Mouse (Mus musculus) liver, adult 2 months (tissue): ENCODE data around the gene Gpalpp1. TPM values are rescaled to one million over a fixed set of nuclear protein-coding genes. Genes with fewer than 3 reads are reported as not detected.
A peak's percentile ranks its signal among the peaks of the same experiment; 100 is the strongest.

Experiments used
- DNase-seq: peaks from one replicate; pipeline ENCODE4 v3.0.0-alpha.2; 2011; ENCODE audit warnings: low read depth, low spot score; ENCODE audit errors: extremely low read depth
- H3K27ac ChIP-seq: fragments of 200-500 bp; replicated peaks from 2 replicates; pipeline ENCODE4 v1.5.1; 2012; ENCODE audit warnings: low read depth, mild to moderate bottlenecking, control low read depth, inconsistent platforms, low read length; ENCODE audit not compliant: insufficient read depth
- H3K27me3 ChIP-seq: fragments of 200-500 bp; 2 replicates; pipeline ENCODE4 v1.6.1; 2012; ENCODE audit warnings: mild to moderate bottlenecking, moderate library complexity, low read length, inconsistent platforms; ENCODE audit not compliant: control insufficient read depth, insufficient read depth
- H3K36me3 ChIP-seq: fragments of 200-500 bp; 2 replicates; pipeline ENCODE4 v1.6.1; 2012; ENCODE audit warnings: low read length, inconsistent platforms; ENCODE audit not compliant: control insufficient read depth, insufficient read depth
- H3K4me1 ChIP-seq: fragments of 200-500 bp; 2 replicates; pipeline ENCODE4 v1.6.1; 2011; ENCODE audit warnings: low read length; ENCODE audit not compliant: control insufficient read depth, insufficient read depth
- H3K4me3 ChIP-seq: fragments of 200-500 bp; 2 replicates; pipeline ENCODE4 v1.5.1; 2011; ENCODE audit warnings: low read depth, mild to moderate bottlenecking, control low read depth, low read length, moderate library complexity; ENCODE audit not compliant: insufficient read depth
- H3K79me2 ChIP-seq: fragments of 200-500 bp; 2 replicates; pipeline ENCODE4 v1.6.1; 2012; ENCODE audit warnings: inconsistent platforms, mild to moderate bottlenecking, low read length, moderate library complexity; ENCODE audit not compliant: control insufficient read depth, insufficient read depth
- H3K9ac ChIP-seq: fragments of 200-500 bp; 2 replicates; pipeline ENCODE4 v1.6.1; 2012; ENCODE audit warnings: low read depth, mild to moderate bottlenecking, control low read depth, inconsistent platforms, low read length
- CTCF ChIP-seq: fragments of 200-500 bp; IDR thresholded peaks from 2 replicates; pipeline ENCODE4 v1.5.1; 2011; ENCODE audit warnings: low read depth, low read length, control low read depth
- POLR2A ChIP-seq: fragments of 200-500 bp; IDR thresholded peaks from 2 replicates; pipeline ENCODE4 v1.6.1; 2011; ENCODE audit warnings: low read length, control low read depth; ENCODE audit not compliant: insufficient read depth; ENCODE audit errors: extremely low read depth
- WGBS: fragments of 180-500 bp; shearing (Covaris S2); methylation state at CpG from one replicate; pipeline ENCODE4 v1.1.7; 2018; 5-methylcytosine and 5-hydroxymethylcytosine counted together
- polyA plus RNA-seq: library from polyadenylated mRNA; depleted of rRNA; stranded (reverse); fragments of >200 nt; gene quantifications from 2 replicates; pipeline ENCODE4 v1.2.3, GENCODE M21; 2012
- total RNA-seq: library from RNA; depleted of rRNA; stranded (reverse); fragments of >200 nt; gene quantifications from 2 replicates; pipeline ENCODE4 v1.2.3, GENCODE M21; 2014

The Gpalpp1 gene
- total and polyA plus RNA-seq, 2 experiments: 2.0 to 8.6 TPM

DNA sequence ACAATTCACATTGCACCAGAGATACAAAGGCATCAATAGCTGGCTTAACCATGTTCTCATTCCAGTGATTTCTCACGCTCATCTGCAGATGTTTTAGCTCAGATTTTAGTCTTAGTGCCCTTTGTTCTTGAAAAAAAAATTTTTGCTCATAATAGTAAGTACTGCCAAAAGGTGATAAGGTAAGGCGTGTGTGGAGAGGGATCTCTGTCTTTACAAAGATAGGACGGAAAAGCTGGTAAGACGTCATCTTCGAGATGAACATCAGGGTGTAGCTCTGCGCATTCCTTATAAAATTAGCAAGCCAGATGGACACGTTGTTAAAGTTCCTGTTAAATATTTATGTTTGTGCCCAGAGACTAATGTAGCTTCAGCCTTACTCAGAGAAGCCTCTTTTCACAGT lies 35.3 kb upstream of the Gpalpp1 start:
- TF ChIP-seq CTCF (no peak), POLR2A (no peak)
- WGBS: 61% methylated on average over 7 of the region's 7 CpGs
- Histone ChIP-seq H3K27ac (no peak overlapping the region), H3K4me3 (no peak overlapping the region), H3K9ac (no peak overlapping the region), H3K27me3 (no peaks in the 10 kb centered on the region), H3K79me2 (no peaks in the 10 kb centered on the region), H3K36me3 (no peaks in the 10 kb centered on the region), H3K4me1 (peaks cover 9% of the 10 kb centered on the region)
- DNase-seq: no peak

GRCm38 (mm10) chr14:76145248-76145647 lies 34.7 kb upstream of the Gpalpp1 start:
- no peak overlapping the region for H3K4me3 ChIP-seq
- no peak for DNase-seq
- H3K27ac ChIP-seq: no peak overlapping the region
- 93% methylated on average over 1 of the region's 1 CpGs for WGBS
- peaks cover 8% of the 10 kb centered on the region for H3K4me1 ChIP-seq
- TF ChIP-seq POLR2A (no peak), CTCF (no peak)
- H3K27me3 ChIP-seq: no peaks in the 10 kb centered on the region
- H3K36me3 ChIP-seq: no peaks in the 10 kb centered on the region
- H3K9ac ChIP-seq: no peak overlapping the region
- no peaks in the 10 kb centered on the region for H3K79me2 ChIP-seq

DNA sequence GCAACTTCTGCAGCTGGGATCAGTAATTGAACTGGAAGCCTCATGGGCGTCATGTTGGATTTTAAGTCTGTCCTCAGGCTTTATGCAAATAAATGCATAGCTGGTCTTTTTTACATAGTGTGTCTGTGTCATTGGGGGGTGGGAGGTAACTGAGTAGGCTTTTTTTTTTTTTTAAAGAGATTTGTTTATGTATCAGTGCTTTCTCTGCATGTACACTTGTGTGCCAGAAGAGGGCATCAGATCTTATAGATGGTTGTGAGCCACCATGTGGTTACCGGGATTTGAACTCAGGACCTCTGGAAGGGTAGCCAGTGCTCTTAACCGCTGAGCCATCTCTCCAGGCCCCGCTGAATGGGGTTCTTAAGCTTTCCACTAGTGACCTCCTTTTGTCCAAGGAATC lies 24.4 kb upstream of the Gpalpp1 start:
- DNase-seq: no peak
- 95% methylated on average over 4 of the region's 4 CpGs for WGBS
- H3K4me3 ChIP-seq: no peak overlapping the region
- no peaks in the 10 kb centered on the region for H3K27me3 ChIP-seq
- H3K9ac ChIP-seq: no peak overlapping the region
- no peaks in the 10 kb centered on the region for H3K4me1 ChIP-seq
- no peaks in the 10 kb centered on the region for H3K79me2 ChIP-seq
- H3K27ac ChIP-seq: no peak overlapping the region
- peaks cover 45% of the 10 kb centered on the region for H3K36me3 ChIP-seq
- no peak for TF ChIP-seq POLR2A
- TF ChIP-seq CTCF: no peak

DNA sequence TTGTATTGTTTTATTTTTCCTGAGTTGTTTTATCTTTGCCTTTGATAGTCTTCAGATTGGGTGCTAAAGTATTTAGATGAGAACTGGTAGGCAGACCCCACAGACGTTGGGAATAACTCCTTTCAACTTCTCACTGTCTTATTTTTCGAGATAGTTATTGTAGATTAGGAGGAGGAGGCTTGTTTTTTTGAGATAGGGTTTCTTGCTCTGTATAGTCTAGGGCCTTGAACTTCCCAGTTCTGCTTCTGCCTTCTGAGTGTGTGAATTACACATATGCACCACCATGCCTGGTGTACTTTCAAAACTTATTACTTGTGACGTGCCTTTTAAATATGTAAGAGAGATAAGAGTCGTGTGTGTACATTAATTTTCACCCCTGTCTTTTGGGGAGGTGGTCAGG lies 17.6 kb upstream of the Gpalpp1 start:
- H3K4me1 ChIP-seq: no peaks in the 10 kb centered on the region
- H3K27ac ChIP-seq: no peak overlapping the region
- peaks cover 67% of the 10 kb centered on the region for H3K36me3 ChIP-seq
- no peak for DNase-seq
- no peak overlapping the region for H3K4me3 ChIP-seq
- 87% methylated on average over 4 of the region's 4 CpGs for WGBS
- H3K9ac ChIP-seq: no peak overlapping the region
- TF ChIP-seq POLR2A (no peak), CTCF (no peak)
- no peaks in the 10 kb centered on the region for H3K27me3 ChIP-seq
- H3K79me2 ChIP-seq: no peaks in the 10 kb centered on the region; the same call in 1 of the 2 replicates

DNA sequence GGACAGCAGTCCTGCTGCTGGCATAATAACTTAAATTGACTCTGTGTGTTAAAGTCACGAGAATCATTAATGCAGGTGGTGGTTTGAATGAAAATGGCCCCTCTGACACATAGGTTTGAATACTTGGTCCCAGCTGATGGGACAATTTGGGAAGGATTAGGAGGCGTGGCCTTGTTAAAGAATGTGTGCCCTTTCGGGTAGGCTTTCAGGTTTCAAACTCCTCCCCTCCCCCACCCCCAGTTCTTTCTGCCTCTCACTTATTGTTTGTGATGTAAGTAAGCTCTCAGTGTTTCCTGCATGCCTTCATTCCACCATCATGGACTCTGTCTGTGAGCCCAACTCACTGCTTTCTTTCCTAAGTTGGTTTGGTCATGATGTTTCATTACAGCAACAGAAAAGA lies 16.8 kb upstream of the Gpalpp1 start:
- TF ChIP-seq POLR2A: no peak
- no peak for TF ChIP-seq CTCF
- no peak overlapping the region for H3K4me3 ChIP-seq

GRCm38 (mm10) chr14:76122663-76123058 lies 12.1 kb upstream of the Gpalpp1 start:
- Histone ChIP-seq H3K79me2 (no peaks in the 10 kb centered on the region; the same call in 1 of the 2 replicates), H3K27me3 (no peaks in the 10 kb centered on the region), H3K36me3 (peaks cover 50% of the 10 kb centered on the region), H3K27ac (peak overlapping the region; percentile 65), H3K4me3 (no peak overlapping the region), H3K4me1 (peaks cover 8% of the 10 kb centered on the region), H3K9ac (no peak overlapping the region)
- peak; percentile 82 for DNase-seq
- TF ChIP-seq POLR2A (no peak), CTCF (no peak)
- 35% methylated on average over 8 of the region's 8 CpGs for WGBS

More for the DNA sequence above, 16.8 kb upstream of the Gpalpp1 start:
- Histone ChIP-seq H3K36me3 (peaks cover 59% of the 10 kb centered on the region), H3K27me3 (no peaks in the 10 kb centered on the region), H3K27ac (no peak overlapping the region), H3K79me2 (no peaks in the 10 kb centered on the region; the same call in 1 of the 2 replicates), H3K9ac (no peak overlapping the region), H3K4me1 (peaks cover 6% of the 10 kb centered on the region)
- WGBS: 94% methylated on average over 3 of the region's 3 CpGs
- DNase-seq: no peak
